25 mouse cellular contexts compared by ENCODE assay signal in the genomic region with DNA sequence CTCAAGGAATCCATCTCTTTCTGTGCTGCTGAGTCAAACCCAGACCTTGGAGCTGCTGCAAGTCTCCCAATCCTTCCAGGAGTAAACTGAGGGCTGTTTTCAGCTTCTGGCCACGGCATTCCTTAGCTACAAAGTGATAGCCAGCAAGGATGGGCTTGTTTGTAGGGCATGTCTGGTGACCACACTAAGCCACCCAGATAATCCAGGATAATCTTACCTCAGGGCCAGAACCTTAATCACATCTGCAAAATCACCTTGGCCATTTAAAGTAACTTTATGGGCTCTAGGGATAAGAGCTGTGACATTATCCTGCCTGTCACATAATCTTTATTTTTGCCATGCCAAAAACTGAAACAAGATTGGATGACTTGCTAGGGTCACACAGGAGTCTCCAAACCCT.
"Had no signal": no experiment of that assay in that cellular context is flagged by ENCODE, and none has a peak within 500 bp of the region (broad histone marks: within the 10 kb centered on the region; RNA-seq: fewer than 3 reads in every experiment).

No protein-coding gene starts in this region.

- H3K4me2 ChIP-seq: heart, embryonic 11.5 days; heart, embryonic 13.5 days; heart, embryonic 15.5 days; hindbrain, embryonic 13.5 days; hindbrain, embryonic 15.5 days; kidney, embryonic 15.5 days; limb, embryonic 13.5 days; limb, embryonic 15.5 days; liver, embryonic 12.5 days had no signal

- H3K4me3 ChIP-seq: heart, adult 2 months; heart, embryonic 13.5 days; heart, embryonic 15.5 days; hindbrain, embryonic 13.5 days; hindbrain, embryonic 15.5 days; kidney, embryonic 15.5 days; limb, embryonic 13.5 days; limb, embryonic 15.5 days; liver, embryonic 12.5 days had no signal

- H3K9me3 ChIP-seq: heart, embryonic 13.5 days; heart, embryonic 15.5 days; hindbrain, embryonic 13.5 days; hindbrain, embryonic 15.5 days; kidney, embryonic 15.5 days; limb, embryonic 13.5 days; limb, embryonic 15.5 days; liver, embryonic 12.5 days had no signal

- DNase-seq: gastrocnemius, postnatal 14 days; gastrocnemius, postnatal 36 days; heart, adult 11 months; heart, adult 2 months; heart, postnatal 14 days; heart, postnatal 36 days; kidney, adult 11 months; kidney, adult 2 months; kidney, adult 9 months; kidney, postnatal 14 days; kidney, postnatal 36 days; layer of hippocampus, adult 9-11 months; layer of hippocampus, postnatal 36 days; left cerebral cortex, postnatal 4 days had no signal

- H3K27me3 ChIP-seq: heart, embryonic 13.5 days; heart, embryonic 15.5 days; hindbrain, embryonic 13.5 days; hindbrain, embryonic 15.5 days; kidney, embryonic 15.5 days; limb, embryonic 13.5 days; limb, embryonic 15.5 days; liver, embryonic 12.5 days had no signal

- H3K9ac ChIP-seq: heart, embryonic 13.5 days; heart, embryonic 15.5 days; hindbrain, embryonic 13.5 days; hindbrain, embryonic 15.5 days; kidney, embryonic 15.5 days; limb, embryonic 13.5 days; limb, embryonic 15.5 days; liver, embryonic 12.5 days had no signal

- H3K27ac ChIP-seq: heart, adult 2 months; heart, embryonic 13.5 days; heart, embryonic 15.5 days; hindbrain, embryonic 13.5 days; hindbrain, embryonic 15.5 days; hindbrain, postnatal 0 days; kidney, embryonic 15.5 days; kidney, postnatal 0 days; limb, embryonic 13.5 days; limb, embryonic 15.5 days; liver, embryonic 12.5 days had no signal
